In genomic region chr1:132308674-132309073, GRCm38 (mm10) we compare ENCODE assay signal across 23 mouse cellular contexts. TPM values are rescaled to one million over a fixed set of nuclear protein-coding genes. Genes with fewer than 3 reads are reported as not detected.
A peak's percentile ranks its signal among the peaks of the same experiment; 100 is the strongest.
DNase-seq lines count a peak whose midpoint lies in the region; ATAC-seq and TF ChIP-seq lines count a peak whose summit lies in the region.
"Had no signal": no experiment of that assay in that cellular context is flagged by ENCODE, and none has a peak within 500 bp of the region (broad histone marks: within the 10 kb centered on the region; RNA-seq: fewer than 3 reads in every experiment).

No protein-coding gene starts in this region.

- ATAC-seq in limb, embryonic 15.5 days (ENCODE audit: insufficient number of reproducible peaks, low FRiP score, low TSS enrichment, low read depth): 0 out of 2 replicates have a peak, but pooled peaks have one; percentile 6
- ATAC-seq: activated CD4-positive, CD25-positive, alpha-beta regulatory T cell, adult 4 months; CD4-positive, CD25-positive, alpha-beta regulatory T cell, adult 4 months; forebrain, embryonic 14.5 days; forebrain, postnatal 0 days; Patski had no signal

- H3K4me1 ChIP-seq in cerebellum, adult 2 months (ENCODE audit: control insufficient read depth, insufficient read depth, low read length): peaks cover 4% of the 10 kb centered on the region; the same call in 1 of the 2 replicates
- 0 out of 2 replicates have a peak, but pooled peaks cover 4% of the 10 kb centered on the region for H3K4me1 ChIP-seq in limb, embryonic 15.5 days
- peaks cover 34% of the 10 kb centered on the region for H3K4me1 ChIP-seq in limb, embryonic 10.5 days
- H3K4me1 ChIP-seq: embryonic facial prominence, embryonic 12.5 days had no signal

- no peak overlapping the region for H3K4me2 ChIP-seq in limb, embryonic 15.5 days
- H3K4me2 ChIP-seq: embryonic facial prominence, embryonic 12.5 days; forebrain, embryonic 12.5 days had no signal

- no peak for TF ChIP-seq CTCF in cerebellum, adult 2 months (IDR thresholded peaks at IDR 0.05; ENCODE audit: borderline replicate concordance, insufficient read depth, low read depth, low read length)

- 71% methylated on average over 7 of the region's 7 CpGs for WGBS in cerebellum, adult 2 months
- WGBS in limb, embryonic 15.5 days: 89% methylated on average over 7 of the region's 7 CpGs
- 89% methylated on average over 7 of the region's 7 CpGs for WGBS in limb, embryonic 10.5 days

- H3K27me3 ChIP-seq in cerebellum, adult 2 months (ENCODE audit: control insufficient read depth, insufficient read depth, low read length): no peaks in the 10 kb centered on the region
- peaks cover 8% of the 10 kb centered on the region for H3K27me3 ChIP-seq in limb, embryonic 15.5 days
- peaks cover 21% of the 10 kb centered on the region; the same call in 1 of the 2 replicates for H3K27me3 ChIP-seq in limb, embryonic 10.5 days (ENCODE audit: low read depth, poor library complexity, severe bottlenecking)
- H3K27me3 ChIP-seq: embryonic facial prominence, embryonic 12.5 days; Patski had no signal

- H3K36me3 ChIP-seq in limb, embryonic 15.5 days: no peaks in the 10 kb centered on the region
- H3K36me3 ChIP-seq in limb, embryonic 10.5 days: no peaks in the 10 kb centered on the region
- H3K36me3 ChIP-seq: embryonic facial prominence, embryonic 10.5 days; embryonic facial prominence, embryonic 12.5 days; forebrain, embryonic 12.5 days; G1E had no signal

- no peak overlapping the region for H3K27ac ChIP-seq in cerebellum, adult 2 months (ENCODE audit: insufficient read depth, low read length)
- H3K27ac ChIP-seq in limb, embryonic 15.5 days: no peak overlapping the region
- H3K27ac ChIP-seq in limb, embryonic 10.5 days: no peak overlapping the region
- H3K27ac ChIP-seq: embryonic facial prominence, embryonic 10.5 days; embryonic facial prominence, embryonic 12.5 days; forebrain, embryonic 12.5 days had no signal

- no peak for TF ChIP-seq POLR2A in cerebellum, adult 2 months (IDR thresholded peaks at IDR 0.05; ENCODE audit: borderline replicate concordance, insufficient read depth, low read length)

- no peak overlapping the region for H3K9ac ChIP-seq in limb, embryonic 15.5 days
- H3K9ac ChIP-seq: embryonic facial prominence, embryonic 12.5 days; forebrain, embryonic 12.5 days; forebrain, postnatal 0 days had no signal

- H3K4me3 ChIP-seq in cerebellum, adult 2 months (replicated peaks; ENCODE audit: insufficient read depth, low read depth, low read length): no peak overlapping the region
- H3K4me3 ChIP-seq in limb, embryonic 15.5 days: no peak overlapping the region
- H3K4me3 ChIP-seq in limb, embryonic 10.5 days: no peak overlapping the region
- H3K4me3 ChIP-seq: embryonic facial prominence, embryonic 10.5 days; embryonic facial prominence, embryonic 12.5 days; forebrain, embryonic 12.5 days had no signal

- peak; percentile 47 to 60 for DNase-seq in cerebellum, postnatal 10 days
- DNase-seq in cerebellum, adult 2 months: no peak
- peak; percentile 87 for DNase-seq in heart, adult 11 months
- DNase-seq in heart, adult 9 months (ENCODE audit: low spot score in 2 of 2): no peak
- no peak for DNase-seq in limb, embryonic 10.5 days (ENCODE audit: low spot score)
- no peak for DNase-seq in lung, adult 18-20 months
- DNase-seq: adrenal gland, postnatal 14 days; adrenal gland, postnatal 36 days; B cell, adult 2 months; cerebellum, adult 11-12 months; cerebellum, adult 8-10 months; cerebellum, adult 9-11 months; cerebellum, postnatal 25 days; forebrain, postnatal 0 days had no signal

- no peaks in the 10 kb centered on the region for H3K9me3 ChIP-seq in limb, embryonic 15.5 days
- H3K9me3 ChIP-seq in limb, embryonic 10.5 days (replicated peaks): no peaks in the 10 kb centered on the region
- H3K9me3 ChIP-seq: embryonic facial prominence, embryonic 10.5 days; embryonic facial prominence, embryonic 12.5 days; forebrain, embryonic 12.5 days; G1E had no signal

RNA-seq across cellular contexts. Expression of gene Nuak2, which starts 7.3 kb away (rescaled TPM):
- polyA plus RNA-seq in cerebellum, adult 2 months (2012; rRNA removed): 2.9 and 3.3 TPM in 2 replicates
- 6.9 and 8.2 TPM in 2 replicates for polyA plus RNA-seq in limb, embryonic 15.5 days (2015; fragmentation: Nextera tagmentation; extraction: Ambion mirVana)
- polyA plus RNA-seq in limb, embryonic 10.5 days (2016; fragmentation: Nextera tagmentation; extraction: Ambion mirVana): 0.84 and 0.92 TPM in 2 replicates
- polyA plus RNA-seq: G1E had no signal

RNA-seq across cellular contexts. Expression of gene Klhdc8a, which starts 10.2 kb away (rescaled TPM):
- polyA plus RNA-seq in cerebellum, adult 2 months (2012; rRNA removed): 25.1 and 29.6 TPM in 2 replicates
- 0.13 and 0.15 TPM in 2 replicates for polyA plus RNA-seq in limb, embryonic 15.5 days (2015; fragmentation: Nextera tagmentation; extraction: Ambion mirVana)
- polyA plus RNA-seq in limb, embryonic 10.5 days (2016; fragmentation: Nextera tagmentation; extraction: Ambion mirVana): not detected in 2 replicates
- polyA plus RNA-seq: activated CD4-positive, CD25-positive, alpha-beta regulatory T cell, adult 4 months; G1E had no signal

Comparison
In these comparisons a context has a peak if more than half of its experiments do, and no peak if none do; other contexts are left out.
1. DNase-seq: peak in cerebellum, postnatal 10 days (2 of 2) and heart, adult 11 months (single experiment); none in cerebellum, adult 2 months (0 of 2), heart, adult 9 months (0 of 2), limb, embryonic 10.5 days (single experiment) and lung, adult 18-20 months (0 of 2).
2. RNA of gene Klhdc8a, which starts 10.2 kb away (polyA plus RNA-seq): 25.1 to 29.6 TPM in cerebellum, adult 2 months; 0.13 to 0.15 TPM in limb, embryonic 15.5 days and not detected in limb, embryonic 10.5 days; every median in the first group is over 10 times any median in the second.